Mouse (Mus musculus) testis, adult 2 months (tissue): Measurements from ENCODE around the gene Tnf. TPM values are rescaled to one million over a fixed set of nuclear protein-coding genes. Genes with fewer than 3 reads are reported as not detected.
A peak's percentile ranks its signal among the peaks of the same experiment; 100 is the strongest.

Source experiments
- H3K27ac ChIP-seq: fragments of 200-500 bp; 2 replicates; pipeline ENCODE4 v1.5.1; 2012; ENCODE audit warnings: low read depth, low read length; ENCODE audit not compliant: control insufficient read depth, insufficient read depth
- H3K27me3 ChIP-seq: fragments of 200-500 bp; 2 replicates; pipeline ENCODE4 v1.6.1; 2012; ENCODE audit warnings: mild to moderate bottlenecking, low read length, moderate library complexity; ENCODE audit not compliant: control insufficient read depth, insufficient read depth
- H3K36me3 ChIP-seq: fragments of 200-500 bp; 2 replicates; pipeline ENCODE4 v1.6.1; 2012; ENCODE audit warnings: mild to moderate bottlenecking, low read length; ENCODE audit not compliant: control insufficient read depth, insufficient read depth
- H3K4me1 ChIP-seq: fragments of 200-500 bp; 2 replicates; pipeline ENCODE4 v1.6.1; 2012; ENCODE audit warnings: low read length; ENCODE audit not compliant: control insufficient read depth, insufficient read depth
- H3K4me3 ChIP-seq: fragments of 200-500 bp; 2 replicates; pipeline ENCODE4 v1.5.1; 2012; ENCODE audit warnings: low read depth, mild to moderate bottlenecking, low read length, moderate library complexity, mixed read lengths; ENCODE audit not compliant: control insufficient read depth
- CTCF ChIP-seq: fragments of 200-500 bp; IDR thresholded peaks from 2 replicates; pipeline ENCODE4 v1.5.1; 2012; ENCODE audit warnings: low read depth, mild to moderate bottlenecking, inconsistent platforms, low read length, moderate library complexity; ENCODE audit not compliant: control insufficient read depth, insufficient read depth, insufficient replicate concordance
- POLR2A ChIP-seq: fragments of 200-500 bp; IDR thresholded peaks from 2 replicates; pipeline ENCODE4 v1.6.1; 2012; ENCODE audit warnings: low read depth, mild to moderate bottlenecking, inconsistent platforms, low read length, moderate library complexity; ENCODE audit not compliant: control insufficient read depth
- polyA plus RNA-seq: library from polyadenylated mRNA; depleted of rRNA; stranded (reverse); fragments of >200 nt; gene quantifications from 2 replicates; pipeline ENCODE4 v1.2.3, GENCODE M21; 2012

Tnf gene
- polyA plus RNA-seq, 1 experiment = 0.07 TPM

GRCm38 (mm10) chr17:35202442-35202841 lies 635 bp upstream of the Tnf start:
- no peaks in the 10 kb centered on the region for H3K27me3 ChIP-seq
- no peak for TF ChIP-seq POLR2A
- TF ChIP-seq CTCF = no peak
- no peak overlapping the region for H3K27ac ChIP-seq
- 0 out of 2 replicates have a peak, but pooled peaks cover 2% of the 10 kb centered on the region for H3K4me1 ChIP-seq
- no peaks in the 10 kb centered on the region for H3K36me3 ChIP-seq
- no peak overlapping the region for H3K4me3 ChIP-seq

DNA sequence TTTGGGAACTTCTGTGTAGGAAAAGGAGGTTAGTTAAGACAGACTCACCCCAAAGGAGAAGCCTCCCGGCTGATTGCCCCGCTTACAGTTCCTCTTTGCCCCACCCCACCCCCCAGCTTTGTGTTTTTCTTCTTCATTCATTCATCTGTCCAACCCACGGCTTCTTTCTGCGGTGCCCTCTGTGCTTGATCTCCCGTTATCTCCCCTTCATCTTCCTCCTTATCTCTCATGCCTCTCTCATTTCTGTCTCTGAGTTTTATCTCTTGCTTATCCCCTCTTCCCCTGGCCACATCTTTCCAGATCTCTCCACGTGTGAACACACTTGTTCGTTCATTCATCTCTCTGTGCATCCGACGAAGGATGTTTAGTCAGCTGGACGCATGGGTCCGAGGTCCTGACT lies 679 bp downstream of the Tnf start:
- H3K4me1 ChIP-seq = peaks cover 5% of the 10 kb centered on the region; the same call in 1 of the 2 replicates
- H3K27ac ChIP-seq = no peak overlapping the region
- TF ChIP-seq CTCF (no peak), POLR2A (no peak)
- H3K27me3 ChIP-seq = no peaks in the 10 kb centered on the region
- H3K4me3 ChIP-seq = no peak overlapping the region
- H3K36me3 ChIP-seq = no peaks in the 10 kb centered on the region

DNA sequence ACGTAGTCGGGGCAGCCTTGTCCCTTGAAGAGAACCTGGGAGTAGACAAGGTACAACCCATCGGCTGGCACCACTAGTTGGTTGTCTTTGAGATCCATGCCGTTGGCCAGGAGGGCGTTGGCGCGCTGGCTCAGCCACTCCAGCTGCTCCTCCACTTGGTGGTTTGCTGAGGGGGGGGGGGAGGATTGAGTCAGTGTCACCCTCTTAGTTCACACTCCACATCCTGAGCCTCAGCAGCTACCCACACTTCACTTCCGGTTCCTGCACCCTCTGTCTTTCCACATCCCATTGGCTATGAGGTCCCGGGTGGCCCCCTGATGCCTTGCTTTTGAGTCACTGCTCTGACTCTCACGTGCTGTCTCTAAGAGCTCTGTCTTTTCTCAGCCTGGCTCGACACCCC lies 1.4 kb downstream of the Tnf start:
- no peaks in the 10 kb centered on the region for H3K36me3 ChIP-seq
- H3K27me3 ChIP-seq = no peaks in the 10 kb centered on the region
- H3K27ac ChIP-seq = no peak overlapping the region
- TF ChIP-seq POLR2A (no peak), CTCF (no peak)
- H3K4me1 ChIP-seq = peaks cover 10% of the 10 kb centered on the region
- H3K4me3 ChIP-seq = no peak overlapping the region

DNA sequence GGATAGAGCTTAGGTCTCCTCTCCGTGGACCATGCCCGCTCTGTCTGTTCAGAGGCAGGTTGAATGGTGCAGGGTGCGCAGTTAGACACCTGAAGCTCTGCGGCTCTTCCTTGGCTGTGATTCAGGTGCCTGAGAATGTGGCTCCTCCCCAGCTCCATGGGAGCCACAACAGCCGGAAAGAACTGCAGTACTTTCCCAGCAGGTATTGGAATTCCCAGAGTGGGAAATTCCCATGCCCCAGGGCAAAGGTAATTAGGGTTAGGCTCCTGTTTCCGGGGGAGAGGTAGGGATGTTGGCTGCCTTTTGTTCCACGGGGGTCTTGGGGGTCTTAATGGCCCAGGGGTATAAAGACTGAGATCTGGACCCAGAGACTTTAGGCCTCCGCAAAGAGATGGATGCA lies 2.9 kb downstream of the Tnf start:
- no peaks in the 10 kb centered on the region for H3K36me3 ChIP-seq
- no peak overlapping the region for H3K27ac ChIP-seq
- TF ChIP-seq CTCF (no peak), POLR2A (no peak)
- peaks cover 13% of the 10 kb centered on the region for H3K4me1 ChIP-seq
- no peak overlapping the region for H3K4me3 ChIP-seq
- H3K27me3 ChIP-seq = no peaks in the 10 kb centered on the region

GRCm38 (mm10) chr17:35198029-35198428 lies 3.8 kb downstream of the Tnf start:
- Histone ChIP-seq H3K27ac (no peak overlapping the region), H3K36me3 (no peaks in the 10 kb centered on the region), H3K4me3 (no peak overlapping the region), H3K4me1 (peaks cover 13% of the 10 kb centered on the region), H3K27me3 (no peaks in the 10 kb centered on the region)
- TF ChIP-seq CTCF (no peak), POLR2A (no peak)

DNA sequence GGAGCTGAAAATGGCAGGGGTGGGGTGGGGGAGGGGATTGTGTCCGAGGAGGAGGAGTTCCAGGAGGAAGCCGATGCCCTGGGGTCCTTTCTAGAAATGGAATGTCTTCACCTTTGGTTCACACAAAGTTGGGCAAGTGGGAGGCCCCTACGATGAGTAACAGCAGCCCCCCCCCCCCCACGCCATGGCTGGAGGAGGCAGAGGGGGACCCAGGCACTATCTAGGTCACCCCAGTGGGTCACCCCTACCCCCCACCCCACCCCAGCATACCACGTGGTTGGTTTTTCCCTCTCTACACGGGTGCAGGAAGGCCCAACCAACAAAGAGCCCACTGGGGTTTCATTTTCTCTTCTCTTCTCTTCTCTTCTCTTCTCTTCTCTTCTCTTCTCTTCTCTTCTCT lies 4.7 kb downstream of the Tnf start:
- H3K27me3 ChIP-seq = no peaks in the 10 kb centered on the region
- peaks cover 13% of the 10 kb centered on the region for H3K4me1 ChIP-seq
- H3K27ac ChIP-seq = no peak overlapping the region
- TF ChIP-seq POLR2A (no peak), CTCF (no peak)
- no peaks in the 10 kb centered on the region for H3K36me3 ChIP-seq
- no peak overlapping the region for H3K4me3 ChIP-seq

- TF ChIP-seq POLR2A (no peak), CTCF (no peak)
- H3K4me3 ChIP-seq = peak overlapping the region; percentile 64
- H3K27me3 ChIP-seq = no peaks in the 10 kb centered on the region
- no peaks in the 10 kb centered on the region for H3K36me3 ChIP-seq
- H3K27ac ChIP-seq = no peak overlapping the region
- H3K4me1 ChIP-seq = peaks cover 13% of the 10 kb centered on the region
Observed at GRCm38 (mm10) chr17:35196321-35196641, 5.5 kb downstream of the Tnf start.
